Mouse (Mus musculus): ENCODE results near the gene Slco2a1. TPM values are rescaled to one million over a fixed set of nuclear protein-coding genes. Genes with fewer than 3 reads are reported as not detected.
A peak's percentile ranks its signal among the peaks of the same experiment; 100 is the strongest.

The Slco2a1 gene
- total RNA-seq, 2 experiments from 2014 or later: 4.2 to 7.0 TPM

GRCm38 (mm10) chr9:103033381-103033780 is 44.9 kb downstream of the Slco2a1 start:
- DNase-seq (ENCODE audit: low spot score in 2 of 2): no peak

- DNase-seq (ENCODE audit: low spot score in 2 of 2): no peak
Observed at GRCm38 (mm10) chr9:103036971-103037391, 48.5 kb downstream of the Slco2a1 start.

- no peak for DNase-seq (ENCODE audit: low spot score in 2 of 2)
Observed at GRCm38 (mm10) chr9:103038266-103038665, 49.8 kb downstream of the Slco2a1 start.

- DNase-seq (ENCODE audit: low spot score in 2 of 2): no peak
Observed at GRCm38 (mm10) chr9:103038705-103039104, 50.2 kb downstream of the Slco2a1 start.

- no peak for DNase-seq (ENCODE audit: low spot score in 2 of 2)
Observed at GRCm38 (mm10) chr9:103040581-103040980, 52.1 kb downstream of the Slco2a1 start.

- DNase-seq (ENCODE audit: low spot score in 2 of 2): no peak
Observed at GRCm38 (mm10) chr9:103045406-103045805, 56.9 kb downstream of the Slco2a1 start.

GRCm38 (mm10) chr9:103049049-103049511 is 60.6 kb downstream of the Slco2a1 start:
- DNase-seq (ENCODE audit: low spot score in 2 of 2): no peak

GRCm38 (mm10) chr9:103053829-103054228 is 65.3 kb downstream of the Slco2a1 start:
- no peak for DNase-seq (ENCODE audit: low spot score in 2 of 2)

GRCm38 (mm10) chr9:103055061-103055460 is 66.5 kb downstream of the Slco2a1 start:
- DNase-seq (ENCODE audit: low spot score in 2 of 2): peak in 1 of 2 experiments; percentile 30

GRCm38 (mm10) chr9:103056164-103056563 is 67.7 kb downstream of the Slco2a1 start:
- DNase-seq (ENCODE audit: low spot score in 2 of 2): no peak

GRCm38 (mm10) chr9:103060551-103060950 is 72.0 kb downstream of the Slco2a1 start:
- no peak for DNase-seq (ENCODE audit: low spot score in 2 of 2)

- DNase-seq (ENCODE audit: low spot score in 2 of 2): no peak
Observed at GRCm38 (mm10) chr9:103061471-103062053, 73.0 kb downstream of the Slco2a1 start.

GRCm38 (mm10) chr9:103063591-103063990 is 75.1 kb downstream of the Slco2a1 start:
- no peak for DNase-seq (ENCODE audit: low spot score in 2 of 2)

GRCm38 (mm10) chr9:103066845-103067244 is 78.3 kb downstream of the Slco2a1 start:
- peak; percentile 38 to 65 for DNase-seq (ENCODE audit: low spot score in 2 of 2)

GRCm38 (mm10) chr9:103067651-103068050 is 79.1 kb downstream of the Slco2a1 start:
- peak; percentile 40 to 55 for DNase-seq (ENCODE audit: low spot score in 2 of 2)

- DNase-seq (ENCODE audit: low spot score in 2 of 2): no peak
Observed at GRCm38 (mm10) chr9:103068769-103069168, 80.3 kb downstream of the Slco2a1 start.

GRCm38 (mm10) chr9:103071541-103072203 is 83.2 kb downstream of the Slco2a1 start:
- no peak for DNase-seq (ENCODE audit: low spot score in 2 of 2)

GRCm38 (mm10) chr9:103072204-103072599 is 83.7 kb downstream of the Slco2a1 start:
- DNase-seq (ENCODE audit: low spot score in 2 of 2): no peak

- no peak for DNase-seq (ENCODE audit: low spot score in 2 of 2)
Observed at GRCm38 (mm10) chr9:103072926-103073515, 84.5 kb downstream of the Slco2a1 start.

- DNase-seq (ENCODE audit: low spot score in 2 of 2): no peak
Observed at GRCm38 (mm10) chr9:103076836-103077531, 88.5 kb downstream of the Slco2a1 start.

- no peak for DNase-seq (ENCODE audit: low spot score in 2 of 2)
Observed at GRCm38 (mm10) chr9:103078194-103078691, 89.7 kb downstream of the Slco2a1 start.

- DNase-seq (ENCODE audit: low spot score in 2 of 2): no peak
Observed at GRCm38 (mm10) chr9:103080211-103080610, 91.7 kb downstream of the Slco2a1 start.
